Mouse (Mus musculus): ENCODE measurements at regions not wholly inside any gene's neighbourhood (a gene's known extent, or its start where the extent isn't known, plus 50 kb on each side); places are given as distances from the start of the nearest gene placed in this dataset.

GRCm38 (mm10) chr10:12146942-12147537 lies 722.1 kb downstream of the Utrn start:
- no peak for TF ChIP-seq CTCF (conservative IDR thresholded peaks at IDR 0.05 in 1 of 2, IDR thresholded peaks at IDR 0.05 in 1 of 2; ENCODE audit: low read depth in 2 of 2, low read length in 2 of 2)
- no peak for TF ChIP-seq IRF4 (IDR thresholded peaks at IDR 0.05; ENCODE audit: low read depth, low read length)
- TF ChIP-seq HCFC1 (IDR thresholded peaks at IDR 0.05; ENCODE audit: low read depth, low read length) = no peak
- no peak for TF ChIP-seq POLR2A (IDR thresholded peaks at IDR 0.05; ENCODE audit: low read depth, low read length)
- no peak for TF ChIP-seq MAFK (IDR thresholded peaks at IDR 0.05; ENCODE audit: insufficient replicate concordance, low read length)
- no peak for TF ChIP-seq MEF2A (IDR thresholded peaks at IDR 0.05; ENCODE audit: borderline replicate concordance, low read depth, low read length)
- TF ChIP-seq NELFE (IDR thresholded peaks at IDR 0.05; ENCODE audit: low read depth, low read length) = no peak
- TF ChIP-seq RAD21 (IDR thresholded peaks at IDR 0.05; ENCODE audit: low read depth, low read length) = no peak
- TF ChIP-seq EP300 (IDR thresholded peaks at IDR 0.05; ENCODE audit: low read length) = no peak
- no peak for TF ChIP-seq USF1 (IDR thresholded peaks at IDR 0.05; ENCODE audit: low read depth, low read length)
- TF ChIP-seq USF2 (conservative IDR thresholded peaks at IDR 0.05; ENCODE audit: low read depth, low read length) = no peak
- TF ChIP-seq TCF12 (IDR thresholded peaks at IDR 0.05; ENCODE audit: low read depth, low read length) = no peak
- TF ChIP-seq ETS1 (conservative IDR thresholded peaks at IDR 0.05; ENCODE audit: low read depth, low read length) = no peak

Data from CH12.LX (cell line).